Mouse (Mus musculus): ENCODE data around the gene Ptpn12. TPM values are rescaled to one million over a fixed set of nuclear protein-coding genes. Genes with fewer than 3 reads are reported as not detected.

Gene Ptpn12
- 30.8 and 36.9 TPM in 2 replicates for polyA plus RNA-seq (2014; fragmentation: Nextera tagmentation; extraction: Ambion mirVana)

DNA sequence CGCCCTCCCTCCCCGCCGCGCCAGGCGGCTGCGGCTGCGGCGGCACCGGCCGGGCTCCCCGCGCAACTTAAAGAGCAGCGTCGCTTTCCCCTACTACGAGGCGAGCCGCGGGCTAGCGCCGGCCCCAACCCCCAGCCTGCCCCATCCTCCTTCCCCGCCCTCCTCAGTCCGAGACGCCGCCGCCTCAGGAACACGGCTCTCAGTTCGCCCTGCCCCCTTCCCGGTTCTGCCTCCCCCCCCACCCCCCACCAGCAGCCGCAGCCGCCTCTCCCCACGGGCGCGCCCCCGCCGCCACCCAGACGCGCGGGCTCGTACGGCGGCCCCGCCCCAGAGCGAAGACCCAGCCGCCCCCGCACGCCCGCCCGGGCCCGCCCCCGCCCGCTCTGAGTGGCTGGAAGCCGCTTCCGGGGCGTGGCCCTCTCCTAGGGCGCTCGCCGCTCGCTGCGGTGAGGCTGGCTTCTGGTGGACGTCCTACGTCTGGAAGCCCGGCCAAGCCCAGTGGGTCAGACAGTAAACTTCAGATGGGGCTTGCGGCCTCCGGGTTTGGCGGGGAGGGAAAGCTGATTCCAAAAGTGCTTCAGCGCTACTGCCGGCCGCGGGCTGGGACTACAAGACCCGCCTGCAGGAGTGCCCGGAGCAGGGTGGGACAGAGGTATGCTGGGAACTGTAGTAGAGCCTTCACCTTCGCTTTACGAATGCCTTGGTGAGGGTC, at the start of gene Ptpn12:
Ptpn12 (minus strand) TSS at position 92 of the 712 bp plus-strand sequence.
- H3K4me1 ChIP-seq (ENCODE audit: control insufficient read depth, insufficient read depth, low read length): peaks cover 8% of the 10 kb centered on the region; the same call in 1 of the 2 replicates
- no peaks in the 10 kb centered on the region for H3K9me3 ChIP-seq (ENCODE audit: control insufficient read depth, low read length)
- H3K4me3 ChIP-seq (ENCODE audit: low read length): peak within 1 kb of the TSS; percentile 96
- under 1% methylated on average over 50 of the region's 73 CpGs for WGBS
- peak within 1 kb of the TSS; percentile 99 for H3K27ac ChIP-seq (ENCODE audit: low read depth, low read length)
- peak; percentile 97 for ATAC-seq (ENCODE audit: low FRiP score, low TSS enrichment)
- H3K36me3 ChIP-seq (ENCODE audit: control insufficient read depth, insufficient read depth, low read length): no peaks in the 10 kb centered on the region
- H3K27me3 ChIP-seq (ENCODE audit: control insufficient read depth, insufficient read depth, low read length): no peaks in the 10 kb centered on the region
- peak within 1 kb of the TSS; percentile 97 for H3K9ac ChIP-seq (ENCODE audit: low read depth, low read length)
- peak within 1 kb of the TSS; percentile 56 for H3K4me2 ChIP-seq (replicated peaks; ENCODE audit: low read depth, low read length)

DNA sequence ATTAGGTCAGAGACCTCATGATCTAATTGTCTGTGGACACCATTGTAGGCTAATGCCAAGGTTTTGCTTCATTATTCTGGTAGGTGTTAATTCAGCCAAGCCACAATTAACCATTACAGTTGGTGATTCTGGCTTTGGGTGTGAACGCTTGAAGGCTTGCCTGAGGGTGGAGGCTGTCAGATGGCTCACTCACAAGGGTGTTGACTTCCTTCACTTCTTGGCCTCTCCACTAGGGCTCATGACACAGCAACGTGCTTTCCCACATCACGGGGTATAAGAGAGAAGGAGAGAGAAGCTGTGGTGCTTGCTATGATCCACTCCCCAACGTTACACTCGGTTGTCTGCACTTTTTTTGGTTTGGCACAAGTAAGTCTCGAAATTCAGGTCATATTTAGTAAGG, 35.5 kb upstream of the Ptpn12 start:
- ATAC-seq (ENCODE audit: low FRiP score, low TSS enrichment): no peak
- H3K27me3 ChIP-seq (ENCODE audit: control insufficient read depth, insufficient read depth, low read length): no peaks in the 10 kb centered on the region
- no peak overlapping the region for H3K27ac ChIP-seq (ENCODE audit: low read depth, low read length)
- whole genome bisulfite sequencing: 79% methylated on average over 6 of the region's 6 CpGs
- no peak overlapping the region for H3K4me2 ChIP-seq (replicated peaks; ENCODE audit: low read depth, low read length)
- no peak overlapping the region for H3K9ac ChIP-seq (ENCODE audit: low read depth, low read length)
- H3K9me3 ChIP-seq (ENCODE audit: control insufficient read depth, low read length): no peaks in the 10 kb centered on the region
- no peak overlapping the region for H3K4me3 ChIP-seq (ENCODE audit: low read length)
- no peaks in the 10 kb centered on the region for H3K4me1 ChIP-seq (ENCODE audit: control insufficient read depth, insufficient read depth, low read length)
- H3K36me3 ChIP-seq (ENCODE audit: control insufficient read depth, insufficient read depth, low read length): no peaks in the 10 kb centered on the region

GRCm38 (mm10) chr5:21057217-21057616, 1.5 kb upstream of the Ptpn12 start:
- Histone ChIP-seq H3K27ac (ENCODE audit: low read depth, low read length) (no peak overlapping the region), H3K36me3 (ENCODE audit: control insufficient read depth, insufficient read depth, low read length) (no peaks in the 10 kb centered on the region), H3K4me2 (replicated peaks; ENCODE audit: low read depth, low read length) (no peak overlapping the region; the same call in 1 of the 2 replicates), H3K27me3 (ENCODE audit: control insufficient read depth, insufficient read depth, low read length) (no peaks in the 10 kb centered on the region), H3K4me1 (ENCODE audit: control insufficient read depth, insufficient read depth, low read length) (peaks cover 8% of the 10 kb centered on the region; the same call in 1 of the 2 replicates), H3K9ac (ENCODE audit: low read depth, low read length) (no peak overlapping the region), H3K4me3 (ENCODE audit: low read length) (peak overlapping the region; percentile 96; the same call in 1 of the 2 replicates), H3K9me3 (ENCODE audit: control insufficient read depth, low read length) (no peaks in the 10 kb centered on the region)
- ATAC-seq (ENCODE audit: low FRiP score, low TSS enrichment): no peak
- 84% methylated on average over 2 of the region's 2 CpGs for WGBS

DNA sequence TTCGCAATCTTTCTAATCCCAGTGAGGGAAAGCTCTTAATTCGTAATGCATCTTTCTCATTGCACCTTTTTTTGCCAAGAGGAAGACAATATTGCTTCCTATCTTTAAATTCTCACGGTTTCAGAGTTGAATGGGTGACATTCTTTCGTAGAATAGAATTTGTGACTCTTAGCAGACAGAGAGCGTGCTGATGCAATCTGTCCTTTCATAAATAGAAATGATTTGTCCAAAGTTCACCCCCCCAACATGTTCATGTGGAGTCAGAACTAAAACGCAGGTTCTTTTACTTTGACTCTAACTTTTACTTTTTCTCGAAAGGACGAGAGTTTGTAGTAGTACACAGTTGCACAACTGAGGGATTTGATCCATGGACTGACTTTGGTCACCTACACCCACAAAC, 884 bp upstream of the Ptpn12 start:
- peak overlapping the region; percentile 97 for H3K9ac ChIP-seq (ENCODE audit: low read depth, low read length)
- H3K27me3 ChIP-seq (ENCODE audit: control insufficient read depth, insufficient read depth, low read length): no peaks in the 10 kb centered on the region
- peak overlapping the region; percentile 99 for H3K27ac ChIP-seq (ENCODE audit: low read depth, low read length)
- WGBS: 8% methylated on average over 8 of the region's 8 CpGs
- no peaks in the 10 kb centered on the region for H3K36me3 ChIP-seq (ENCODE audit: control insufficient read depth, insufficient read depth, low read length)
- H3K4me1 ChIP-seq (ENCODE audit: control insufficient read depth, insufficient read depth, low read length): peaks cover 8% of the 10 kb centered on the region; the same call in 1 of the 2 replicates
- no peak for ATAC-seq (ENCODE audit: low FRiP score, low TSS enrichment)
- H3K4me3 ChIP-seq (ENCODE audit: low read length): peak overlapping the region; percentile 96
- H3K4me2 ChIP-seq (replicated peaks; ENCODE audit: low read depth, low read length): peak overlapping the region; percentile 56
- H3K9me3 ChIP-seq (ENCODE audit: control insufficient read depth, low read length): no peaks in the 10 kb centered on the region

DNA sequence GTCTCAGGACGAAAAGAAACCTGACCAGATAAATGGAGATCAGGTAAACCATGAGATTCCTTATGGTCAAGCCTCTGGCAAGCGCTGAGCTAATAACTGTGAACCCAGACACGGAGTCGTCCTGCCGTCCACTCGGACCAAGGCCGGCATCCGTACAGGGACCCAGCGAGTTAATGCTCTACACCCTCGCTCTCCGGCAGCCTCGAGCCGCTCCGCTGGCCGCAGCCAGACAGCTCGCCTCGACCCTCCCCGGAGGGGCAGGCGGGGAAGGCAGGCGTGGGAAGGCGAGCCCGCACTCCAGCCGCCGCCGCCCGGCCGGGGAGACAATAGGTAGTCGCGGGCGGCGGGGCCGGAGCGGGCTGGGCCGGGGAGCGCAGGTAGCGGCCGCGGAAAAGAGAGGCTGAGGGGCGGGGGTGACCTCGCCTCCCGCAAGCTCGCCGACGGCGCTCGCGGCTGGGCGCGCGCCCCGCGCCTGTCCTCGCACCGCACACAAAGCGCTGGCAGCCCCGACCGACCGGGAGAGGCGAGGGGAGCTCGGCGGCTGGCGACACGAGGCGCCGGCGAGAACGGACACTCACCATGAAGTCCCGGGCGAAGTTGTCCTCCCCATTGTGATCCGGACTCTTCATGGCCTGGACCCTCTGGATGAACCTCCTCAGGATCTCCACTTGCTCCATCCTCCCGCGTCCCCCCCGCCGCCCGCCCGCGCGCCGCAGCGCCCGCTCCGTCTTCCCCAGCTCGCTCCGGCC, 466 bp downstream of the Ptpn12 start:
- Histone ChIP-seq H3K36me3 (ENCODE audit: control insufficient read depth, insufficient read depth, low read length) (no peaks in the 10 kb centered on the region), H3K4me2 (replicated peaks; ENCODE audit: low read depth, low read length) (peak overlapping the region; percentile 55), H3K4me3 (ENCODE audit: low read length) (peak overlapping the region; percentile 96), H3K27ac (ENCODE audit: low read depth, low read length) (peak overlapping the region; percentile 99), H3K9me3 (ENCODE audit: control insufficient read depth, low read length) (no peaks in the 10 kb centered on the region), H3K9ac (ENCODE audit: low read depth, low read length) (peak overlapping the region; percentile 97), H3K4me1 (ENCODE audit: control insufficient read depth, insufficient read depth, low read length) (peaks cover 8% of the 10 kb centered on the region; the same call in 1 of the 2 replicates), H3K27me3 (ENCODE audit: control insufficient read depth, insufficient read depth, low read length) (no peaks in the 10 kb centered on the region)
- peak; percentile 61 for ATAC-seq (ENCODE audit: low FRiP score, low TSS enrichment)
- WGBS: under 1% methylated on average over 73 of the region's 84 CpGs

DNA sequence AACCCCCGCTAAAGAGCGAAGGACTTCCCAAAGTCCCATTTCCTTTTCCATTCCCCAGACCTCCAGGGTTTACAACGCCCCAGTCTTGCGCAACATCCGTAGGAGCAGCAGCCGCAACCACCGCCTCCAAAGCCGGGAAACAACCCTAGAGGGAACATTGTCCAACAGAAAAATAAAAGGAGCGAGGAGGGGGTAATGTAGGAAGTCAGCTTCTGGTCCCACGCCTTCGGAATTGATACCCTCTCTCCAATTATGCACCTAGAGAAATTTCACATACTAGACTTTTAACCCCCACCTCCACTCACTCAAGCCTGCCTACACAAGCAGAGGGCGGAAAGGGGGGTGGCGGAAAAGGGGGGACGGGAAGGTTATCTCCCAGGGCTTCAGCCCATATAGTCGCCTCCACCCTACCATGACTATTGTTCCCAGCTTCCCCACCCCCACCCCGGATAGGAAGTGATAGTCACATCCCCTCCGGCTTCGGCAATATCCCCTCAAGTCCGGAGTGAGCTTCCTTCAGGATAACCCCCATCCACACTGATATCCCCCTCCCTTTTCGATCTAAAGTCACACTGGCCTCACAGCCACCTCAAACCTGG, 1.1 kb downstream of the Ptpn12 start:
- Histone ChIP-seq H3K9me3 (ENCODE audit: control insufficient read depth, low read length) (no peaks in the 10 kb centered on the region), H3K36me3 (ENCODE audit: control insufficient read depth, insufficient read depth, low read length) (no peaks in the 10 kb centered on the region), H3K4me3 (ENCODE audit: low read length) (peak overlapping the region; percentile 96), H3K9ac (ENCODE audit: low read depth, low read length) (peak overlapping the region; percentile 97), H3K4me1 (ENCODE audit: control insufficient read depth, insufficient read depth, low read length) (peaks cover 8% of the 10 kb centered on the region; the same call in 1 of the 2 replicates), H3K4me2 (replicated peaks; ENCODE audit: low read depth, low read length) (peak overlapping the region; percentile 55), H3K27ac (ENCODE audit: low read depth, low read length) (peak overlapping the region; percentile 99), H3K27me3 (ENCODE audit: control insufficient read depth, insufficient read depth, low read length) (no peaks in the 10 kb centered on the region)
- peak; percentile 22 for ATAC-seq (ENCODE audit: low FRiP score, low TSS enrichment)
- WGBS: under 1% methylated on average over 20 of the region's 20 CpGs

GRCm38 (mm10) chr5:21053571-21054307, 2.0 kb downstream of the Ptpn12 start:
- 58% methylated on average over 3 of the region's 3 CpGs for WGBS
- no peaks in the 10 kb centered on the region for H3K9me3 ChIP-seq (ENCODE audit: control insufficient read depth, low read length)
- peak overlapping the region; percentile 96 for H3K4me3 ChIP-seq (ENCODE audit: low read length)
- peak overlapping the region; percentile 55 for H3K4me2 ChIP-seq (replicated peaks; ENCODE audit: low read depth, low read length)
- ATAC-seq (ENCODE audit: low FRiP score, low TSS enrichment): no peak
- H3K4me1 ChIP-seq (ENCODE audit: control insufficient read depth, insufficient read depth, low read length): peaks cover 8% of the 10 kb centered on the region; the same call in 1 of the 2 replicates
- H3K36me3 ChIP-seq (ENCODE audit: control insufficient read depth, insufficient read depth, low read length): no peaks in the 10 kb centered on the region
- no peak overlapping the region; the same call in 1 of the 2 replicates for H3K27ac ChIP-seq (ENCODE audit: low read depth, low read length)
- H3K9ac ChIP-seq (ENCODE audit: low read depth, low read length): peak overlapping the region; percentile 97; the same call in 1 of the 2 replicates
- no peaks in the 10 kb centered on the region for H3K27me3 ChIP-seq (ENCODE audit: control insufficient read depth, insufficient read depth, low read length)

DNA sequence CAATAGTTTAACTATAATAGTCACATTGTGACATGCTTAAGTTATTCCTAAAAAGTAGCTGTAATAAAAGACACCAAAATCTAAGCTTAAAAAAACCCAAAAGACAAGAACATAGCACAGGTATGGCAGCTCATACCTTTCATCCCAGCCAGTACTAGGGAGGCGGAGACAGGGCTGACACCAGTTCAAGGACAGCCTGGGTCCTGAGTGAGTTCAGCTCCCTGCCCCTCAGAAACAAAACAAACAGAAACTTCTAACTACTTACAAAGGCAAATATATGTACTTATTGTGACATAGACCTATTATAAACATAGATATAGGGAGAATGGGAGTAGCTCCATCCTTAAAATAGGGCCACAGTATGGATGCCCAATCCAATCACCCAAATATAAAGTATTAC, 3.2 kb downstream of the Ptpn12 start:
- ATAC-seq (ENCODE audit: low FRiP score, low TSS enrichment): no peak

More for the DNA sequence above, 3.2 kb downstream of the Ptpn12 start:
- H3K4me2 ChIP-seq (replicated peaks; ENCODE audit: low read depth, low read length): no peak overlapping the region
- H3K9ac ChIP-seq (ENCODE audit: low read depth, low read length): no peak overlapping the region
- H3K27me3 ChIP-seq (ENCODE audit: control insufficient read depth, insufficient read depth, low read length): no peaks in the 10 kb centered on the region
- H3K27ac ChIP-seq (ENCODE audit: low read depth, low read length): no peak overlapping the region
- 88% methylated on average over 1 of the region's 1 CpGs for WGBS
- peaks cover 8% of the 10 kb centered on the region; the same call in 1 of the 2 replicates for H3K4me1 ChIP-seq (ENCODE audit: control insufficient read depth, insufficient read depth, low read length)
- no peaks in the 10 kb centered on the region for H3K9me3 ChIP-seq (ENCODE audit: control insufficient read depth, low read length)
- H3K4me3 ChIP-seq (ENCODE audit: low read length): no peak overlapping the region
- H3K36me3 ChIP-seq (ENCODE audit: control insufficient read depth, insufficient read depth, low read length): no peaks in the 10 kb centered on the region
